Mouse (Mus musculus) G1E (cell line): ENCODE results near the gene Kiss1.

ENCODE experiments used
- CTCF ChIP-seq: IDR thresholded peaks from 2 replicates; pipeline ENCODE4 v1.5.1; 2012; ENCODE audit warnings: low read depth, low read length, inconsistent platforms, mixed read lengths
- GATA2 ChIP-seq: IDR thresholded peaks from 2 replicates; pipeline ENCODE4 v1.6.1; 2012; ENCODE audit warnings: low read depth, low read length, inconsistent platforms, borderline replicate concordance
- TAL1 ChIP-seq: conservative IDR thresholded peaks from 2 replicates; pipeline ENCODE4 v1.6.1; 2012; ENCODE audit warnings: low read depth, low read length, inconsistent platforms, mixed read lengths

DNA sequence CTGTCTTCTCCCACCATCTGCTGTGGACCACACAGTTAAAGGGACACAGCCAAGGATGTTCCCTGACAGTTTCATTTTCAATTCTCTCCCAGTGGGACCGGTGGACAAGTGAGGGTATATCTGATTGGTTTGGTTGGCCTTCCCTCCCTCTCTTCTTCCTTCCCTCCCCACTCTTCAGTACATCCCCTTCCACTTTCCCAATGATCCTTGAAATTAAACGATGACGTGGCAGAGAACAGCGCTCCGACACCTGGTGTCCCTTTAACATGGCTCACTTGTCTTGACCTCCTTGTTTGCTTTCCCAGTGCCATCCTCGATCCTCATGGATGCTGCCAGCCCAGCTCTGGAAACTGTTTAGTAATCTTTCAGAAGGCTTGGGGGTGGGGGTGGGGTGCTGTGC, 43.1 kb upstream of the Kiss1 start:
- TF ChIP-seq CTCF = no peak
- no peak for TF ChIP-seq GATA2
- TF ChIP-seq TAL1 = no peak
